Mouse (Mus musculus): ENCODE results near the gene Plxnb1. TPM values are rescaled to one million over a fixed set of nuclear protein-coding genes. Genes with fewer than 3 reads are reported as not detected.
"Not testable (repeated sequence)": the region's sequence is repeated elsewhere in the genome, so short reads cannot be mapped to it uniquely, and the experiment has no call there.

Plxnb1 gene
- polyA plus RNA-seq, 1 experiment from 2014 or later: 20.7 TPM

- no peak overlapping the region for H3K4me2 ChIP-seq (replicated peaks)
- no peak for ATAC-seq (replicated peaks)
- WGBS: 89% methylated on average over 2 of the region's 2 CpGs
These were observed 29.9 kb downstream of the Plxnb1 start for GRCm38 (mm10) chr9:109125043-109125442.

GRCm38 (mm10) chr9:109125481-109125880 is 30.3 kb downstream of the Plxnb1 start:
- no peak for ATAC-seq (replicated peaks)
- Histone ChIP-seq H3K9me3 (no peaks in the 10 kb centered on the region), H3K9ac (replicated peaks) (no peak overlapping the region), H3K4me1 (peaks cover 5% of the 10 kb centered on the region; the same call in 1 of the 2 replicates), H3K4me3 (no peak overlapping the region), H3K4me2 (replicated peaks) (no peak overlapping the region), H3K27ac (replicated peaks) (no peak overlapping the region), H3K36me3 (no peaks in the 10 kb centered on the region), H3K27me3 (no peaks in the 10 kb centered on the region)
- 78% methylated on average over 3 of the region's 3 CpGs for WGBS

More at GRCm38 (mm10) chr9:109125043-109125442, 29.9 kb downstream of the Plxnb1 start:
- Histone ChIP-seq H3K36me3 (no peaks in the 10 kb centered on the region), H3K9me3 (no peaks in the 10 kb centered on the region), H3K9ac (replicated peaks) (no peak overlapping the region), H3K27me3 (no peaks in the 10 kb centered on the region), H3K27ac (replicated peaks) (no peak overlapping the region), H3K4me1 (peaks cover 5% of the 10 kb centered on the region; the same call in 1 of the 2 replicates), H3K4me3 (no peak overlapping the region)

GRCm38 (mm10) chr9:109127076-109127475 is 31.9 kb downstream of the Plxnb1 start:
- no peak for ATAC-seq (replicated peaks)
- no peak overlapping the region for H3K4me3 ChIP-seq
- no peaks in the 10 kb centered on the region for H3K9me3 ChIP-seq
- no peak overlapping the region for H3K4me2 ChIP-seq (replicated peaks)
- H3K9ac ChIP-seq (replicated peaks): no peak overlapping the region
- peaks cover 5% of the 10 kb centered on the region; the same call in 1 of the 2 replicates for H3K4me1 ChIP-seq
- no peaks in the 10 kb centered on the region for H3K36me3 ChIP-seq
- no peaks in the 10 kb centered on the region for H3K27me3 ChIP-seq
- no peak overlapping the region for H3K27ac ChIP-seq (replicated peaks)
- 76% methylated on average over 4 of the region's 4 CpGs for WGBS

- WGBS: 65% methylated on average over 3 of the region's 3 CpGs
- Histone ChIP-seq H3K27ac (replicated peaks) (no peak overlapping the region), H3K9me3 (no peaks in the 10 kb centered on the region), H3K27me3 (no peaks in the 10 kb centered on the region), H3K36me3 (no peaks in the 10 kb centered on the region), H3K4me1 (peaks cover 4% of the 10 kb centered on the region; the same call in 1 of the 2 replicates), H3K9ac (replicated peaks) (no peak overlapping the region), H3K4me2 (replicated peaks) (no peak overlapping the region), H3K4me3 (no peak overlapping the region)
- no peak for ATAC-seq (replicated peaks)
These were observed 33.0 kb downstream of the Plxnb1 start for GRCm38 (mm10) chr9:109128211-109128610.

GRCm38 (mm10) chr9:109130076-109130475 is 34.9 kb downstream of the Plxnb1 start:
- Histone ChIP-seq H3K4me2 (replicated peaks) (no peak overlapping the region), H3K4me3 (no peak overlapping the region), H3K27me3 (no peaks in the 10 kb centered on the region), H3K9me3 (no peaks in the 10 kb centered on the region), H3K4me1 (no peaks in the 10 kb centered on the region), H3K27ac (replicated peaks) (no peak overlapping the region), H3K9ac (replicated peaks) (no peak overlapping the region), H3K36me3 (no peaks in the 10 kb centered on the region)
- no peak for ATAC-seq (replicated peaks)
- 91% methylated on average over 5 of the region's 5 CpGs for WGBS

- H3K27me3 ChIP-seq; H3K4me2 ChIP-seq (replicated peaks); ATAC-seq (replicated peaks); H3K9ac ChIP-seq (replicated peaks); H3K4me1 ChIP-seq; H3K36me3 ChIP-seq; H3K27ac ChIP-seq (replicated peaks); H3K4me3 ChIP-seq; H3K9me3 ChIP-seq: not testable (repeated sequence)
- WGBS: 68% methylated on average over 4 of the region's 4 CpGs
These were observed 45.2 kb downstream of the Plxnb1 start for GRCm38 (mm10) chr9:109140414-109140813.

- no peaks in the 10 kb centered on the region for H3K4me1 ChIP-seq
- H3K9ac ChIP-seq (replicated peaks): no peak within 1 kb of the TSS
- 73% methylated on average over 3 of the region's 3 CpGs for WGBS
- no peaks in the 10 kb centered on the region for H3K27me3 ChIP-seq
- ATAC-seq (replicated peaks): no peak
- H3K36me3 ChIP-seq: no peaks in the 10 kb centered on the region
- H3K4me2 ChIP-seq (replicated peaks): no peak within 1 kb of the TSS
- no peak within 1 kb of the TSS for H3K27ac ChIP-seq (replicated peaks)
- H3K9me3 ChIP-seq: no peaks in the 10 kb centered on the region
- H3K4me3 ChIP-seq: no peak within 1 kb of the TSS
These were observed 66.8 kb downstream of the Plxnb1 start, which contains the start of gene Fbxw21 for GRCm38 (mm10) chr9:109161941-109162340. Gene Fbxw21, minus strand, starts transcription at chr9:109162041.

GRCm38 (mm10) chr9:109167316-109167715 is 72.1 kb downstream of the Plxnb1 start:
- no peak for ATAC-seq (replicated peaks)
- Histone ChIP-seq H3K36me3 (no peaks in the 10 kb centered on the region), H3K27me3 (no peaks in the 10 kb centered on the region), H3K27ac (replicated peaks) (no peak overlapping the region), H3K4me2 (replicated peaks) (no peak overlapping the region), H3K9ac (replicated peaks) (no peak overlapping the region), H3K9me3 (no peaks in the 10 kb centered on the region), H3K4me1 (no peaks in the 10 kb centered on the region), H3K4me3 (no peak overlapping the region)

Other genes starting within 250 kb of the Plxnb1 start
- 9.0 and 9.8 TPM in 2 replicates for gene Slc26a6, start 242.1 kb upstream of the Plxnb1 start, polyA plus RNA-seq (2015; fragmentation: Nextera tagmentation; extraction: Ambion mirVana)
- not detected in 2 replicates for gene Tmem89, start 180.8 kb upstream of the Plxnb1 start, polyA plus RNA-seq (2015; fragmentation: Nextera tagmentation; extraction: Ambion mirVana)
- gene Uqcrc1, start 158.8 kb upstream of the Plxnb1 start, polyA plus RNA-seq (2015; fragmentation: Nextera tagmentation; extraction: Ambion mirVana): 384 and 386 TPM in 2 replicates
- gene Col7a1, start 141.8 kb upstream of the Plxnb1 start, polyA plus RNA-seq (2015; fragmentation: Nextera tagmentation; extraction: Ambion mirVana): 1.1 and 2.0 TPM in 2 replicates
- gene Ucn2, start 109.4 kb upstream of the Plxnb1 start, polyA plus RNA-seq (2015; fragmentation: Nextera tagmentation; extraction: Ambion mirVana): not detected in 2 replicates
- gene Pfkfb4, start 103.6 kb upstream of the Plxnb1 start, polyA plus RNA-seq (2015; fragmentation: Nextera tagmentation; extraction: Ambion mirVana): 27.3 and 28.0 TPM in 2 replicates
- gene Shisa5, start 56.8 kb upstream of the Plxnb1 start, polyA plus RNA-seq (2015; fragmentation: Nextera tagmentation; extraction: Ambion mirVana): 48.0 and 49.0 TPM in 2 replicates
- gene Trex1, start 35.7 kb upstream of the Plxnb1 start, polyA plus RNA-seq (2015; fragmentation: Nextera tagmentation; extraction: Ambion mirVana): 16.5 and 16.7 TPM in 2 replicates
- gene Atrip, start 21.3 kb upstream of the Plxnb1 start, polyA plus RNA-seq (2015; fragmentation: Nextera tagmentation; extraction: Ambion mirVana): 32.0 and 36.5 TPM in 2 replicates
- gene Ccdc51, start 12.9 kb upstream of the Plxnb1 start, polyA plus RNA-seq (2015; fragmentation: Nextera tagmentation; extraction: Ambion mirVana): 17.3 and 18.4 TPM in 2 replicates
- 568 and 598 TPM in 2 replicates for gene Tma7, start 12.8 kb upstream of the Plxnb1 start, polyA plus RNA-seq (2015; fragmentation: Nextera tagmentation; extraction: Ambion mirVana)
- not detected in 2 replicates for gene Fbxw21, start 66.7 kb downstream of the Plxnb1 start, polyA plus RNA-seq (2015; fragmentation: Nextera tagmentation; extraction: Ambion mirVana)
- 0.28 TPM in 1 of 2 replicates, not detected in the other for gene Fbxw13, start 100.6 kb downstream of the Plxnb1 start, polyA plus RNA-seq (2015; fragmentation: Nextera tagmentation; extraction: Ambion mirVana)
- gene Fbxw20, start 139.4 kb downstream of the Plxnb1 start, polyA plus RNA-seq (2015; fragmentation: Nextera tagmentation; extraction: Ambion mirVana): not detected in 2 replicates
- gene Fbxw14, start 192.3 kb downstream of the Plxnb1 start, polyA plus RNA-seq (2015; fragmentation: Nextera tagmentation; extraction: Ambion mirVana): not detected in 2 replicates
- gene Fbxw28, start 244.3 kb downstream of the Plxnb1 start, polyA plus RNA-seq (2015; fragmentation: Nextera tagmentation; extraction: Ambion mirVana): not detected in 2 replicates